Mouse (Mus musculus): Measurements from ENCODE around the gene Trim10. TPM values are rescaled to one million over a fixed set of nuclear protein-coding genes. Genes with fewer than 3 reads are reported as not detected.

The Trim10 gene
- polyA plus RNA-seq, 1 experiment from 2014 or later = 1.1 TPM

DNA sequence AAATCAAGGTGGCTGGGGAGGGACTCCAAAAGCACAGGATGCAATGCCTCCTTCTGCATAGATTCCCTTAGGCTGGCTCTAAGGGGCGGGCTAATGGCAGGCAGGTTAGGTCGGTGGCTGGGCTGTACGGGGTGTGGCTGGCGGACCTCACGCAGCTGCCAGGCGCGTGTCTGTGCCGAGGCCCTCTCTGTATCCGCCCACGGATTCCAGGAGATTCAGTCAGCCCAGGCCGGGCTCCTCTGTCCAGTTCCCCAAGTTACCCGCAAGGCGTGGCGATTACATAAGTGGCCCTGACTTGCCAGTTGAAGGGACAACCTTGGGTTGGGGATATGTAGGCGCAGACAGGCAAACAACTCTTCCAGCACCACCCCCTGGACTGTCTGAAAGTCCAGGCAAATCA lies 50.9 kb downstream of the Trim10 start:
- no peak for ATAC-seq
- H3K9me3 ChIP-seq (ENCODE audit: control insufficient read depth, low read length) = no peaks in the 10 kb centered on the region
- 48% methylated on average over 15 of the region's 15 CpGs for WGBS
- H3K4me2 ChIP-seq (ENCODE audit: low read length) = no peak overlapping the region
- no peaks in the 10 kb centered on the region for H3K36me3 ChIP-seq (ENCODE audit: control insufficient read depth, insufficient read depth)
- no peaks in the 10 kb centered on the region for H3K4me1 ChIP-seq (replicated peaks; ENCODE audit: control insufficient read depth, insufficient read depth, low read length)
- no peaks in the 10 kb centered on the region for H3K27me3 ChIP-seq (replicated peaks; ENCODE audit: control insufficient read depth, insufficient read depth, low read length)
- H3K27ac ChIP-seq (ENCODE audit: low read length) = no peak overlapping the region
- H3K4me3 ChIP-seq (replicated peaks; ENCODE audit: low read length) = no peak overlapping the region
- H3K9ac ChIP-seq (replicated peaks; ENCODE audit: low read depth, low read length) = no peak overlapping the region

DNA sequence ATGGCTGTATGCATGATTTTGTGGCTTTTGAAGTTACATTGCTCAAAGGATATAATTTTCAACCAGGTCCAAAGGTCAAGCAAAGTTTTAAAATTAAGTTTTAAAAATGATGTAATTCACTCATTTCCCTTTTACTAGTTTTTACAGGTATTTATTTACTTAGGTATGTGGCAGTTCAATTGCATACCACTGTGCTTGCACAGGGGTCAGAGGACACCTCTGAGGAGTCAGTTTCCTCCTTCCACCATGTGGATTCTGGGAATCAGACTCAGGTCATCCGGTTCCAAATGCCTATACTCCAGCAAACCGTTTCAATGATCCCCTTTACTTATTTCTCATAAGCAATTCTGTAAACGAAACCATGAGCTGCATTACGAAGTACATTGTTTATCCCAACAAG lies 53.3 kb downstream of the Trim10 start:
- 90% methylated on average over 4 of the region's 4 CpGs for WGBS
- no peak for ATAC-seq
- no peaks in the 10 kb centered on the region for H3K9me3 ChIP-seq (ENCODE audit: control insufficient read depth, low read length)
- no peak overlapping the region for H3K27ac ChIP-seq (ENCODE audit: low read length)
- no peak overlapping the region for H3K4me2 ChIP-seq (ENCODE audit: low read length)
- no peak overlapping the region for H3K9ac ChIP-seq (replicated peaks; ENCODE audit: low read depth, low read length)
- no peaks in the 10 kb centered on the region for H3K4me1 ChIP-seq (replicated peaks; ENCODE audit: control insufficient read depth, insufficient read depth, low read length)
- H3K36me3 ChIP-seq (ENCODE audit: control insufficient read depth, insufficient read depth) = no peaks in the 10 kb centered on the region
- H3K4me3 ChIP-seq (replicated peaks; ENCODE audit: low read length) = no peak overlapping the region
- H3K27me3 ChIP-seq (replicated peaks; ENCODE audit: control insufficient read depth, insufficient read depth, low read length) = no peaks in the 10 kb centered on the region

DNA sequence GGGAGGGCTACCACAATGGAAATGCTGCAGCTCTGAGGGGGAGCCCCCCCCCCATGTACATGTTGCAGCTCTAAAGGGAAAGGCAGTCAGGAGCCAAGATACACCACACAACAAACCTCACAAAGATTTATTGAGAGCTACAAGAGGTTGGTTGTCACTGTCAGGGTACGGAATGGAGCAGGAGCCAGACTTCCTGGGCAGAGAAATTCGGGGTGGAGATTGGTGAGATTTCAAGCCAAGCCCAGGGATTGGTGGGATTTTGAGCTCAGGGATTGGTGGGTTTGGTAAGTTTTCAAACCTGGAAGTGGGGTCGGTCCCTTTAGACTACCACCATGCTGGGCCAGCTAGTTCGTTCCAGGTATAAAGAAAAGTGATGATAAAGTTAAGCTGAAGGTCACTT lies 54.1 kb downstream of the Trim10 start:
- 64% methylated on average over 4 of the region's 4 CpGs for WGBS
- no peak overlapping the region for H3K27ac ChIP-seq (ENCODE audit: low read length)
- no peak overlapping the region for H3K4me2 ChIP-seq (ENCODE audit: low read length)
- no peak for ATAC-seq
- no peaks in the 10 kb centered on the region for H3K27me3 ChIP-seq (replicated peaks; ENCODE audit: control insufficient read depth, insufficient read depth, low read length)
- H3K9me3 ChIP-seq (ENCODE audit: control insufficient read depth, low read length) = no peaks in the 10 kb centered on the region
- H3K9ac ChIP-seq (replicated peaks; ENCODE audit: low read depth, low read length) = no peak overlapping the region
- H3K4me3 ChIP-seq (replicated peaks; ENCODE audit: low read length) = no peak overlapping the region
- H3K4me1 ChIP-seq (replicated peaks; ENCODE audit: control insufficient read depth, insufficient read depth, low read length) = no peaks in the 10 kb centered on the region
- no peaks in the 10 kb centered on the region for H3K36me3 ChIP-seq (ENCODE audit: control insufficient read depth, insufficient read depth)

Other genes starting within 250 kb of the Trim10 start
- gene H2-M9, start 226.9 kb upstream of the Trim10 start, polyA plus RNA-seq (2015; fragmentation: Nextera tagmentation; extraction: Ambion mirVana) = not detected in 2 replicates
- gene H2-M1, start 197.4 kb upstream of the Trim10 start, polyA plus RNA-seq (2015; fragmentation: Nextera tagmentation; extraction: Ambion mirVana) = not detected in 2 replicates
- not detected in 2 replicates for gene H2-M10.5, start 96.7 kb upstream of the Trim10 start, polyA plus RNA-seq (2015; fragmentation: Nextera tagmentation; extraction: Ambion mirVana)
- gene H2-M10.6, start 57.4 kb upstream of the Trim10 start, polyA plus RNA-seq (2015; fragmentation: Nextera tagmentation; extraction: Ambion mirVana) = not detected in 2 replicates
- gene Trim26, start 32.4 kb upstream of the Trim10 start, polyA plus RNA-seq (2015; fragmentation: Nextera tagmentation; extraction: Ambion mirVana) = 33.1 and 38.2 TPM in 2 replicates
- gene Trim15, start 2.4 kb upstream of the Trim10 start, polyA plus RNA-seq (2015; fragmentation: Nextera tagmentation; extraction: Ambion mirVana) = 0.25 and 0.31 TPM in 2 replicates
- not detected in 2 replicates for gene Trim40, start 20.5 kb downstream of the Trim10 start, polyA plus RNA-seq (2015; fragmentation: Nextera tagmentation; extraction: Ambion mirVana)
- gene Trim31, start 28.5 kb downstream of the Trim10 start, polyA plus RNA-seq (2015; fragmentation: Nextera tagmentation; extraction: Ambion mirVana) = not detected in 2 replicates
- gene Rnf39, start 73.3 kb downstream of the Trim10 start, polyA plus RNA-seq (2015; fragmentation: Nextera tagmentation; extraction: Ambion mirVana) = 0.87 and 1.1 TPM in 2 replicates
- gene Ppp1r11, start 82.2 kb downstream of the Trim10 start, polyA plus RNA-seq (2015; fragmentation: Nextera tagmentation; extraction: Ambion mirVana) = 143 and 146 TPM in 2 replicates
- gene Znrd1, start 89.0 kb downstream of the Trim10 start, polyA plus RNA-seq (2015; fragmentation: Nextera tagmentation; extraction: Ambion mirVana) = 58.9 and 66.9 TPM in 2 replicates
- gene Znrd1as, start 89.0 kb downstream of the Trim10 start, polyA plus RNA-seq (2015; fragmentation: Nextera tagmentation; extraction: Ambion mirVana) = 4.8 and 5.1 TPM in 2 replicates
- gene 2410137M14Rik, start 111.7 kb downstream of the Trim10 start, polyA plus RNA-seq (2015; fragmentation: Nextera tagmentation; extraction: Ambion mirVana) = 0.25 TPM in 1 of 2 replicates, not detected in the other
- gene H2-M5, start 120.0 kb downstream of the Trim10 start, polyA plus RNA-seq (2015; fragmentation: Nextera tagmentation; extraction: Ambion mirVana) = 1.6 and 2.3 TPM in 2 replicates
- 351 and 383 TPM in 2 replicates for gene Zfp57, start 131.6 kb downstream of the Trim10 start, polyA plus RNA-seq (2015; fragmentation: Nextera tagmentation; extraction: Ambion mirVana)
- 1.9 and 2.9 TPM in 2 replicates for gene Mog, start 153.8 kb downstream of the Trim10 start, polyA plus RNA-seq (2015; fragmentation: Nextera tagmentation; extraction: Ambion mirVana)
- gene Gabbr1, start 176.4 kb downstream of the Trim10 start, polyA plus RNA-seq (2015; fragmentation: Nextera tagmentation; extraction: Ambion mirVana) = 46.0 and 58.6 TPM in 2 replicates
- gene Olfr90, start 218.9 kb downstream of the Trim10 start, polyA plus RNA-seq (2015; fragmentation: Nextera tagmentation; extraction: Ambion mirVana) = not detected in 2 replicates
- not detected in 2 replicates for gene Olfr91, start 228.7 kb downstream of the Trim10 start, polyA plus RNA-seq (2015; fragmentation: Nextera tagmentation; extraction: Ambion mirVana)